8 mouse cellular contexts compared by ENCODE assay signal in genomic region chr6:108710667-108711066, GRCm38 (mm10). TPM values are rescaled to one million over a fixed set of nuclear protein-coding genes. Genes with fewer than 3 reads are reported as not detected.
DNase-seq lines count a peak whose midpoint lies in the region; ATAC-seq and TF ChIP-seq lines count a peak whose summit lies in the region.

No protein-coding gene starts in this region.

- DNase-seq in layer of hippocampus, adult 2 months (ENCODE audit: low spot score in 2 of 2), result no peak
- DNase-seq in layer of hippocampus, postnatal 10 days (ENCODE audit: low spot score in 2 of 2), result no peak
- DNase-seq in 416B (ENCODE audit: low read depth), result peak; percentile 51
- DNase-seq in A20 (ENCODE audit: low read depth, low spot score), result peak; percentile 79
- peak; percentile 61 for DNase-seq in ZHBTc4 (ENCODE audit: low read depth, low spot score)
- no peak for DNase-seq in ovary, adult 18-20 months (ENCODE audit: low spot score)
- DNase-seq in ovary, postnatal 14 days (ENCODE audit: low spot score), result no peak

- H3K27ac ChIP-seq in layer of hippocampus, adult 2 months, result no peak overlapping the region

- ATAC-seq in megakaryocyte, adult 5-6 weeks (ENCODE audit: poor library complexity, severe bottlenecking), result no peak

- no peak overlapping the region for H3K4me3 ChIP-seq in layer of hippocampus, adult 2 months

- peak; percentile 54 for TF ChIP-seq CTCF in layer of hippocampus, adult 2 months (conservative IDR thresholded peaks at IDR 0.05)

RNA-seq across cellular contexts. Expression of gene Bhlhe40, which starts 50.2 kb away (rescaled TPM):
- 100 to 1,000 TPM in 1 of 2 experiments, 10 to 100 TPM in 1; 99.6 to 108 TPM for total RNA-seq in layer of hippocampus, adult 2 months (2021)
- 10 to 100 TPM; 36.9 to 49.7 TPM for total RNA-seq in layer of hippocampus, postnatal 10 days (2021)
- 5.7 and 11.9 TPM in 2 replicates for total RNA-seq in megakaryocyte, adult 5-6 weeks (2015)
- 11.6 and 14.3 TPM in 2 replicates for total RNA-seq in megakaryocyte, adult 5-6 weeks (2017)

Comparison
In these comparisons a context has a peak if more than half of its experiments do, and no peak if none do; other contexts are left out.
1. DNase-seq: peak in 416B (single experiment), A20 (single experiment) and ZHBTc4 (single experiment); none in layer of hippocampus, adult 2 months (0 of 2), layer of hippocampus, postnatal 10 days (0 of 2), ovary, adult 18-20 months (single experiment) and ovary, postnatal 14 days (single experiment).